Mouse (Mus musculus) myocyte (in vitro differentiated cells): Measurements from ENCODE around the gene Arhgef17.

Source experiments
- CEBPB ChIP-seq: IDR thresholded peaks from 2 replicates; pipeline ENCODE4 v1.6.1; 2011; ENCODE audit warnings: mild to moderate bottlenecking, moderate library complexity; ENCODE audit not compliant: poor library complexity, insufficient read depth, severe bottlenecking
- E2F4 ChIP-seq: IDR thresholded peaks from one replicate; pipeline ENCODE4 v1.6.1; 2011; ENCODE audit warnings: mild to moderate bottlenecking, control low read depth, moderate library complexity; ENCODE audit not compliant: insufficient read depth
- MYOD1 ChIP-seq, 3 experiments: IDR thresholded peaks; one replicate each; pipeline ENCODE4 v1.6.1; 2011; ENCODE audit warnings: control low read depth in 2 of 3, low read depth in 2 of 3, mild to moderate bottlenecking in 2 of 3, moderate library complexity in 1 of 3; ENCODE audit not compliant: insufficient read length in 2 of 3, control insufficient read depth in 1 of 3
- MYOG ChIP-seq, 3 experiments: IDR thresholded peaks; one replicate each; pipeline ENCODE4 v1.6.1; 2011; ENCODE audit warnings: control low read depth in 2 of 3, low read depth in 2 of 3, mild to moderate bottlenecking in 2 of 3; ENCODE audit not compliant: insufficient read length in 2 of 3, control insufficient read depth in 1 of 3, insufficient read depth in 1 of 3
- POLR2A ChIP-seq: IDR thresholded peaks from one replicate; pipeline ENCODE4 v1.6.1; 2011; ENCODE audit warnings: low read depth, mild to moderate bottlenecking, control low read depth, moderate library complexity; ENCODE audit not compliant: insufficient read length
- POLR2AphosphoS2 ChIP-seq: IDR thresholded peaks from one replicate; pipeline ENCODE4 v1.6.1; 2011; ENCODE audit warnings: low read depth, control low read depth; ENCODE audit not compliant: insufficient read length
- REST ChIP-seq: IDR thresholded peaks from one replicate; pipeline ENCODE4 v1.6.1; 2011; ENCODE audit warnings: mild to moderate bottlenecking, control low read depth, moderate library complexity; ENCODE audit not compliant: insufficient read depth, insufficient read length
- SRF ChIP-seq: IDR thresholded peaks from one replicate; pipeline ENCODE4 v1.6.1; 2011; ENCODE audit warnings: low read depth; ENCODE audit not compliant: control insufficient read depth, insufficient read length
- TCF12 ChIP-seq: IDR thresholded peaks from one replicate; pipeline ENCODE4 v1.6.1; 2011; ENCODE audit warnings: mild to moderate bottlenecking, control low read depth; ENCODE audit not compliant: poor library complexity, insufficient read depth, severe bottlenecking
- USF1 ChIP-seq: IDR thresholded peaks from one replicate; pipeline ENCODE4 v1.6.1; 2011; ENCODE audit warnings: low read depth, mild to moderate bottlenecking, control low read depth, moderate library complexity

DNA sequence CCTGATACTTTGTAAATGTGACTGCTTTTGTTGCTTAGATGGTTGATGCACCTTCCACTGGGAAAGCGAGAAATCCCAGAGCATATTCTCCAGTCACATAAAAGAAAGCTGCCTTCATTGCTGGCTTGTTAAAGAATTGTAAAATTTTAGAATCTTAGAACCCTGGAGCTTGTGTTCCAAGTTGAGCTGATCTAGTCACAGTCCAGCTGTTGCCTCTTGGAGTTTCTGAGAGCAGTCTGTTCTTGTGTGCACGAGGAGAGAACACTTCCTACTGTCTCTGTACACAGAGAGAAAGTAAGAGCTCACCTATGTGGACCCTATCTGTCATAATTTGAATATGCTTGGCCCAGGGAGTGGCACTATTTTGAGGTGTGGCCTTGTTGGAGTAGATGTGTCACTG lies 103.4 kb downstream of the Arhgef17 start:
- no peak for TF ChIP-seq REST
- no peak for TF ChIP-seq POLR2A
- no peak for TF ChIP-seq CEBPB
- no peak for TF ChIP-seq E2F4
- TF ChIP-seq MYOD1 (IDR thresholded peaks at IDR 0.05; ENCODE audit: control insufficient read depth in 1 of 3, insufficient read length in 2 of 3, low read depth in 2 of 3) = no peak
- TF ChIP-seq SRF = no peak
- no peak for TF ChIP-seq TCF12
- TF ChIP-seq POLR2AphosphoS2 = no peak
- TF ChIP-seq USF1 = no peak
- no peak for TF ChIP-seq MYOG (IDR thresholded peaks at IDR 0.05; ENCODE audit: control insufficient read depth in 1 of 3, insufficient read depth in 1 of 3, insufficient read length in 2 of 3, low read depth in 2 of 3)
